Mouse (Mus musculus) thymus, postnatal 36 days (tissue): Measurements from ENCODE around the gene Actl6b.

Source experiments
- DNase-seq, 2 experiments: peaks; one replicate each; pipeline ENCODE4 v3.0.0; 2022; ENCODE audit warnings: mixed read lengths in 2 of 2

Actl6b gene

DNA sequence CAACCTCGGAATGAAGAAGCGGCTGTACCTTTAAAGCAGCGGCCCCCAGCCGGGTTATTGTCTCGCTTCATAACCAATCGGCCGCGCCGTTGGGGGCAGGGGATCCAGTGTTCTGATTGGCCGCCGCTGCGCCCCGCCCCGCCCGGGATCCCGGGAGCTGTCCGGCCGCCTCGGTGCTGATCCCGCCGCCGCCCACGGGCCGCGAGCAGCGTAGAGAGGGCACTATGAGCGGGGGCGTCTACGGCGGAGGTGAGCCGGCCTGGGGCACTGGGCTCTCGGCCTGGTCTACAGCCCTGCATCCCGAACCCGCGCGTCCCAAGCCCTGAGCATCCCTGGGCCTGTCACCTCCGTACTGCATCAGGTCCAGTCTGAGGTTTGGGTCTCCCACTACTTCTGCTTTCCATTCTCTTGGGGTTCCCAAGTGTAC, at the start of gene Actl6b:
Gene Actl6b, plus strand, starts transcription at position 107 of the 427 bp plus-strand sequence.
- DNase-seq = peak; percentile 63

DNA sequence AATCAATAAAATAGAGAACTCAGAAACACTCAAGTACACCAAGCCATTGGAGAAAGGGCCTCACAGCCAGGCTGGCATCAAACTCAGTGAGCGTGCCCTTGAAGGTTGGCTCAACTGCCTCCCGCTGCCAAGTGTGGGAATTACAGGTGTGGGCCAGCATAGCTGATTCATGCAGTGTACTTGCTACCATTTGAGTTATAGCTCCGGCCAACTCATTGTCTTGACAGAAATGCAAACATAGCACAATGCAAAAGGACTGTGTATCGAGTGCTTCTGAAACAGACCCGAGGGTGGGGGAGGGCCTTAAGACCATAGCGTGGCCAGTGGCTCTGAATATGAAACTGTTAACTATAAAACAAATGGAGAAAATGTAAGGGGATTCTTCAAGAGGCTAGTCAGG, 49.3 kb upstream of the Actl6b start:
- peak; percentile 39 to 47 for DNase-seq

DNA sequence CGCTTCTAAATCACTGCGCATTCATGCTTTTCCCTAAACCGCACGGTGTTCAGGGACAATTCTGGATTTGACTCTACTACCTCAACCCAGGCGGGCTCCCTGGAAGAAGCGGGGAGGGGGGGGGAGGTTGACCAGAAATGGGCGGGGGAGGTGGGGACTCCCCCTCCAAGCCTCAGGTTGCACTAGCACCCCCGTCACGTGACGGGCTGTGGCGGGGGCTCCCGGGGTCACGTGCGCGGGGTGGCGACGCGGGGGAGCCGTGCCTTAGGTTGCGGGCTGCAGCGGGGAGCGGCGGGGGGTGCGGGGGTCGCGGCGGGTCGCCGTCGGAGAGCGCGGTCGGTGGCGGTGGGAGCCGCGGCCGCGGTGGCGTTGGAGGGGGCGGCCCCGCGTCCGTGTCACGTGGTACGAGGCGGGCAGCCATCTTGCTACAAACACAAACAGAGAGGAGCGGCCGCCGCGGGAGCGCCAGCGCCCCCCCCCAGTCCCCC, 43.3 kb upstream of the Actl6b start:
- DNase-seq = peak; percentile 80 to 82

DNA sequence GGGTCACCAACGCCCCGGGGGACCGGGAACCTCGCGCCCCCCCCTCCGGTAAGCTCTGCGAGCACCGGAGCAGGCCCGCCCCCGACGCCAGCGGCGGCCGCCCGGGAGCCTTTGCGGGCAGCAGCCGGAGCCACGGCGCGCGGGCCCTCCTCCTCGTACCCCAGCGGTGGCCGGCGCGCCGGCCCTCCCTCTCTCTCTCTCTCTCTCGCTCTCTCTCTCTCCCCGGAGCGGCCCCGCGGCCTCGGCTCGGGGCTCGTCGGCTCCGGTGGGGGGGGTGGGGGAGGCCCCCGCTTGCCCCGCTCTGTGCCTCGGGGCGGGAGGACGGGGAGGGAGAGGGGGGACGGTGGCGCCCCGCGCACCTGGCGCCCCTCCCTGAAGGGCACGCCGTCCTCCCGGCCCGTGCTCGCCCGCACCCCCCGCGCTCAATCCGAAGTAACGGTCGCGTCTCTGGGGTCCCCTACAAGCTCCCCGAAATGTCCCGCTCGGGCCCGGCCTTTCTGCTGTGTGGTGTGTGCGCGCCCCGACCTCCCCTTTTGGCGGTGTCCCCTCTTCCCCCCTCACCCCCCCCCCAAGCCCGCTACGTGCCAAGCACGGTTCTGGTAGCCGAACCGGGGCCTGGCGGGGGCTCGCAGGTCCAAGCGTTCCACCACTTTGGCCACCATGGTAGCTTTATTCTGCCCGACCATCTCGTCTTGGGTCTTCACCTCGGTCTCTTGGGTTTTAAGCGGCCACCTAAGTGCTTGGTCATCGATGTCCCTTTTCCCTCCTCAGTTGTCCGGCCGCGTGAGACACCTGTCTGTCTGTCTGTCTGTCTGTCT, 42.5 kb upstream of the Actl6b start:
- peak; percentile 35 to 69 for DNase-seq

DNA sequence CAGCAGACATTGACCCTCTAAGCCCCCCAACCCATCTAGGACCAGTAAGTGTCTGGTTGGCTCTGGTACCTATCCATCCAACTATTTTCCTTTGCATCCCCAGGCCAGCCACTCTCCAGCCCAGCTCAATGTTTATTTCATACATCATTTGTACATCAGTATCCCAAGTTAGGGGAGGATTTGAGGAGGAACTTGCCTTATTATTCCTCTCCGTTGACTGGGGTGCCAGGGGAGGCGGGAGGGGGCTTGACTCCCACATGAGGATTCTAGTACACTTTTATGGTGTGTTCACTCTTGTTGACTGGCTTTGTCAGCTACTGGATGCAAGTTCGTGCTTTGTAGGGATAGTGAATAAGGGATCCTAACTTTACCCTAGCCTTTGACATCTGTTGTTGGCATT, 41.6 kb upstream of the Actl6b start:
- DNase-seq = no peak

DNA sequence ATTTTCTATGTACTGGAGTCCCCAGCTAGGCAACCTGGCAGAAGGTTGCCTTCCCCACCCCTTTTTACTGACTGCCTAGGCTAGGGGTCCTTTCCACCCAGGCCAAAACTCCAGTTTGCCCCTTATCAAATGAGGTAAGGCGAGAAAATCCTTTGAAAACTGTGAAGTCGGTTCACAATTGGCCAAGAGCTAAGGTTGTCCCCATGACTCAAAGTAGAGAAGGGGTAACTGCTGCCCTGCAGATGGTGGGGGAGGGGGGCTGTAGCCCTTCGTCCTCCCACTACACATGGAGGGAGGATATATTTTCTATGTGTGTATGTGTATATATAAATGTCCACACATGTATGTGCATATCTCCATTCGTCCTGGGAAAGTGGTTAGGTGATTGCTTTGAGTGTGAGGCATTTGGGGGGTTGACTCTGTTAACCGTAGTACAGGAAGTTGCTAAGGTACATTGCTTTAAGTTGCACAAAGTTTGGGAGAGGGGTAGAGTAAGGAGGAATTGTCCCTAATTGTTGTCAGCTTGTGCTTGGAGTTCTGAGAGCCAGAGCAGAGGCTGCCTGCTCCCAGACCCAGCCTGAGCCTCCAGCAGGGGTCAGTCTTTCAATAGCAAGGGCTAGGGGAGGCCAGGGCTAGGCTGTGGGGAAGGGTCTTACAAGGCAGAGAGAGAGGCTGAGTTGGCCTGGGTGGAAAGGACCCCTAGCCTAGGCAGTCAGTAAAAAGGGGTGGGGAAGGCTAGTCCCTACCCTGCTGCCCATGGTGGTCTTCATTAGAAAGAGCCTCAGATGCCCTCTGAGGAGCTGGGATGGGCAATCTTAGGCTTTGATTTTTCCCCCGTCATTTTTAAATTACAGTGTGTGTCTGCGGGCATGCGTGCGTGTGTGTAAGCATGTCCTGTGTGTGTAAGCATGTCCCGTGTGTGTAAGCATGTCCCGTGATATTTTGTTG, 40.2 kb upstream of the Actl6b start:
- no peak for DNase-seq

DNA sequence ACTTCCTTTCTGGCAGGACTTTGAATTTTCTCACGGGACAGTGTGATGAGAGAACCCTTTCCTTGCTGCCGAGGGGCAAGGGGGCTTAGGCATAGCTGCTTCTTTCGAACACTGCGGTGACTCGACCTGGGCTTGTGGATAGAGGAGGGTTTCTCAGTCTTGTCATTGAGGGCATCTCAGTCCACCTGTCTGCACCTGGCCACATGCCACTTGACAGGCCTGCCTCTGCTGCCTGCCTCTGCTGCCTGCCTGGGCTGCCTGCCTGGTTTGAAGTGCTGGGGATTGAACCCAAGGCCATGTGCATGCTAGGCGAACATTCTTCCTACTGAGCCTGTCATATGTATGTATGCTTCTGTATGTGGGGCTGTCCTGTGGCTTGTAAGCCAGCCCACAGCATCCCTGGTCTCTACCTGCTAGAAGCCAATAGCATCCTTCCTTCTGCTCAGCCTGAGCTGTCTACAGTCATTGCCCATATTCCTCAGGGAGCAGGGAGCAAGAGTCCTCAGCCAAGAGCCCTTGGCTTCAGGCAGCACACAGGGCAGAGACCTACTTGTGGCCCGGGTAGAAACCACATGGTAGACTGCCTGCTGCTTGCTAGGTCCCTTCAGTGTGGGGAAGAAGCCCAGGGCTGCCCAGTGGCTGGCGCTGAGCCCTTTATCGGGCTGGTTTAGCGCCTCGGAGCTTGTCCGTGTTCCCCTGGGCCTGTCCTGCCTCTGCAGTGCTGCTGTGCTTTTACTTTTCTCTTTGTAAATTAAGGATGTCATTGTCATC, 39.2 kb upstream of the Actl6b start:
- DNase-seq = no peak

DNA sequence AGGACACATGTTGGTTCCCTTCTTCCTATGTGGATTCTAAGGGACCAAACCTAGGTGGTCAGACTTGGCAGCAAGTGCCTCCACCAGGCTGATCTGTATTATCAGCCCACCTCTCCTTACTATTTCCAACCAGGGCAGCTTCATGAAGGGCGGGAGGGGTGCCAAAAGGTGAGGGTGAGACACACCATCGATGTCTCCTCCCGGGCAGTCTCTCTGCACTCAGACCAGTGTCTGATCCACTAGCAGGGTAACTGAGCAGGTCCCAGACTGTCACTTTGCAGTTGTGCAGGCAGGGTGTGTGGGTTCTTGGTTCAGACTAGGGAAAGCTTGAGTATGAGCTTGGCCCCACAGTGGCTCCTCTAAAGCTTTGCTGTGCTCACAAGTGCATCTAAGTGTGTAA, 38.5 kb upstream of the Actl6b start:
- no peak for DNase-seq

DNA sequence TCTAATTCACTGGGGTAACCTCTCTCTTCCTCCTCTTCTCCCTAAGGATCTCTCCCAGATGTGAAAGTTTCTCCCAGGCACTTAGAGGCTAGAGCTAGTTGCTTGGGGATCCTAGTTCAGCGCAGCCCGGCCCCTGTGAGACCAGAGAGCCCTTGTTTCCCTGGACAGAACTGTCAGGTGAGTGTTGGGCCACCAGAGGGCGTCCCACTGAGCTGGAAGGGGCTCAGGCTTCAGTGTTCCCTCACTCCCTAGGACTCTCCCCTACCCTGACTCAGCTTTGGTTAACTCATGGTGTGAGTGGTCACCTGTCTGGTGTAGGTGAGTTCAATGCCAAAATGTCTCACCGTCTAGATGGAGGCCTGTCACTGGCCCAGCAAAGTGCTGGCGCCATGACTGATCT, 34.9 kb upstream of the Actl6b start, which contains the start of gene Gigyf1:
Gene Gigyf1, plus strand, starts transcription at position 113 of the 400 bp plus-strand sequence.
- no peak for DNase-seq

DNA sequence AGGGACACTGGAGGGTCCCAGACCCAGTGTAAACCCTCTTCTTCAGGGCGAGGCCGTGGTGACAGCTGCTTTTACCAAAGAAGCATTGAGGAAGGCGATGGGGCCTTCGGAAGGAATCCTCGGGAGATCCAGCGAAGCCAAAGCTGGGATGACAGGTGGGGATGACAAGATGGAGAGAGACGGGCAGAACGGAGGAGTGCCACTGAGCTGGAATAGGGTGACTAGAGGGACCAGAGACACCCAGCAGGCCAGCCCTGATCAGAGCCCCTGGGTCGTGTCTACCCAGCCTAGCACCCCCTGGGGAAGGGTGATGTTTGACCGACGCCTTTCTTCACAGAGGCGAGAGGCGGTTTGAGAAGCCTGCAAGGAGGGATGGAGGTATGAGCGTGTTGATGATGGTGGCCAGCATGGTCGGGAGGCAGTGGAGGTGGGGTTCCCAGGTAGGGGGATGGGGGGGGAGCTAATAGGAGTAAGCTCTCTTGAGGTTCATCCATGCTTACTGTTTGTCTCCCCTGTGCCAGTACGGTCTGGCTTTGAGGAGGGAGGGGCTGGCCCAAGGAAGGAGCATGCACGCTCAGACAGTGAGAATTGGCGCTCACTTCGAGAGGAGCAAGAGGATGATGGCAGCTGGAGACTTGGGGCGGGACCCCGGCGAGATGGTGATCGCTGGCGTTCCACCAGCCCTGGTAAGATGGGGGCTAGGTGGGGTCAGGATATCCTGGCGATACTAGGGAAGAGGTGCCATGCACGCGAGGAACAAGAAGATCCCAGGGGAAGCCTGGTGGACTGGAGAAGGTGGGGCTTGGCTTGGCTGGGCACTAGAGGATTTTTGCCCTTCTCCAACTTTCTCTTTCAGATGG, 33.4 kb upstream of the Actl6b start:
- no peak for DNase-seq

DNA sequence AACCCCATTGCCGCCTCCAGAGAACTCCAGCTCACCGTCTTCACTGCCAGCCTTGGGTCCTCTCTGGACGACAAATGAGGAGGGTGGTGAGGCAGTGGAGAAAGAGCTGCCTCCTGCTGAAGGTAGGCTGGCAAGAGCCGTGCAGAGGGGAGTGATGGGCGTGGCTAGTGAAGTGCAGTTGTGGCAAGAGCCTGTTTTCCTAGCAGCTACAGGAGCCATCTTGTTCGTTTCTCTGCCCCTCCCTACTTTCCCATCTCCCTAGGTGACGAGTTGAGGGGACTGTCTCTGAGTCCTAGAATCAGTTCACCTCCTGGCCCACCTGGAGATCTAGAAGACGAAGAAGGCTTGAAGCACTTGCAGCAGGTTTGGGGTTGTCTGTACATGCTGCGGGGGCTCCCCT, 31.5 kb upstream of the Actl6b start:
- no peak for DNase-seq

DNA sequence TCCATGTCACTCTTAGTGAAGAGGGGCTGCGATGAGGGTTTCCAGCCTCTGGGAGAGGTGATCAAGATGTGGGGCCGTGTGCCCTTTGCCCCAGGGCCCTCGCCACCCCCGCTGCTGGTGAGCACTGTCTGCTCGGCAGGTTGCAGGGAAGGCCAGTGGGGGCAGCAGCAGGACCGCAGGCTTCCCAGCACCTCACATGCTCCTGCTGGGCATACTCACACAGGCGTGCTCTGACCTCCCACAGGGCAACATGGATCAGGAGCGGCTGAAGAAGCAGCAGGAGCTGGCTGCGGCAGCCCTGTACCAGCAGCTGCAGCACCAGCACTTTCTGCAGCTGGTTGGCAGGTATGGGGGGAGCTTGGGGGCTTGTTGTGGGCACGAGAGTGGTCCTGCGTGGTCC, 30.6 kb upstream of the Actl6b start:
- DNase-seq = no peak

DNA sequence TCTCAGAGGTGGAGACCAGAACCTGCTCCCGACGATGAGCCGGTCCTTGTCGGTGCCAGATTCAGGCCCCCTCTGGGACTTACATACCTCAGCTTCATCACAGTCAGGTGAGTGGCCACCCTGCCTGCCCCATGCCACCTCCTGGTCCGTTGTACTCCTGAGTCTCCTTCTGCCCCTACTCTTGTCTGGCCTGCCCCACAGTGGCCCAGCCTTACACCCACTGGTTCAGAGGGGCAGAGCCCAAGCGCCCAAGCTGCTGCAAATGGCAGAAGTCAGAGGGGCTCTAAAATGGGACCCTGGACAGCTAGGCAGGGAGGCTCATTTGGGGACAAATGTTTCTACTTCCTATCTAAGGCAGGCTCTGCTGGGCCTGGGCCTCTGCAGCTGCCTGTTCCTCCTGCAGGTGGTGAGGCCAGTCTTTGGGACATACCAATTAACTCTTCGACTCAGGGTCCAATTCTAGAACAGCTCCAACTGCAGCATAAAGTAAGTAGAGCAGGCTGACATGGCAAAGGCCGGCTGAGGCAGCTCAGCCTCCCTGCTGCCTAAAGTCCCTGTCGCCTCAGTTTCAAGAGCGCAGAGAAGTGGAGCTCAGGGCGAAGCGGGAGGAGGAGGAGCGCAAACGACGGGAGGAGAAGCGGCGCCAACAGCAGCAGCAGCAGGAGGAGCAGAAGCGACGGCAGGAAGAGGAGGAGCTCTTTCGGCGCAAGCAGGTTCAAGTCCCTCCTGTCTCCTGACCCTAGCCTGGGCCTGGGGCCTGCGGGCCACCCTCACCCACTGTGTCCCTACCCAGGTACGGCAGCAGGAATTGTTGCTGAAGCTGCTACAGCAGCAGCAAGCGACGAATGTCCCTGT, 29.7 kb upstream of the Actl6b start:
- DNase-seq = no peak

DNA sequence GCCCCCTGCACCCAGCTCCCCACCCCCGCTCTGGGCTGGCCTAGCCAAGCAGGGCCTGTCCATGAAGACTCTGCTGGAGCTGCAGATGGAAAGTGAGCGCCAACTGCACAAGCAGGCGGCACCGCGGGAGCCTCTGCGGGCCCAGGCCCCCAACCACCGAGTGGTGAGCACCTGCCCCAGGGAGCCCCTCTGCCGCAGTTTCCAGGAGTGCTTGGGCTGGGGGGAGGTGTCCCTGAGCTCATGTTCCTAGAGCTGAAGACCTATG, 29.1 kb upstream of the Actl6b start:
- no peak for DNase-seq

DNA sequence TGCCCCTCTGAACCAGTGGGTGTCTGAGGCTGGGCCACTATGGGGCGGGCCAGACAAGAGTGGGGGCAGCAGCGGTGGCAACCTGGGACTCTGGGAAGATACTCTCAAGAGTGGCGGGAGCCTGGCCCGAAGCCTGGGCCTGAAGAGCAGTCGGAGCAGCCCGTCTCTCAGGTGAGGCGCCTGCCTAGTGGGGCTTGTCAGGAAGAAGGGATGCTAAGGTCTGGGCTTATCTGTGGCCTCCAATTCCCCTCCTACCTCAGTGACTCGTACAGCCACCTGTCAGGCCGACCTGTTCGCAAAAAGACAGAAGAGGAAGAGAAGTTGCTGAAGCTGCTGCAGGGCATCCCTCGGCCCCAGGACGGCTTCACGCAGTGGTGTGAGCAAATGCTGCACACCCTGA, 28.6 kb upstream of the Actl6b start:
- DNase-seq = no peak

DNA sequence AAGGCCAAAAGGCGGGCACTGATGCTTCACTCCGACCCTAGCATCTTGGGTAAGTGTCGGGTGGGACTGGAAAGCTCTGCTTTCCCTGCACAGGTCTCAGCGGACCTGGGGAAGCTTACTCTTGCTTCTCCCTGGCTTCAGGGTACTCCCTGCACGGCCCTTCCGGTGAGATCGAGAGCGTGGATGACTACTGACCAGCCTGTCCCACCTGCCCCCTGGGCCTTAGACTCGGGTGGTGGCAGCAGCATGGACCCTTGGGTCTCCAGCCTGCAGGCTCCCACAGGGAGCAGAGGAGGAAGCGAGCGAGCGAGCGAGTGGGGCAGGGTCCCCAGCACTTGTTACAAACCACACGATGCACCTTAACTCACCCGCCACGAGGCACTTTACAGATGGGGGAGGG, 27.8 kb upstream of the Actl6b start:
- DNase-seq = no peak

DNA sequence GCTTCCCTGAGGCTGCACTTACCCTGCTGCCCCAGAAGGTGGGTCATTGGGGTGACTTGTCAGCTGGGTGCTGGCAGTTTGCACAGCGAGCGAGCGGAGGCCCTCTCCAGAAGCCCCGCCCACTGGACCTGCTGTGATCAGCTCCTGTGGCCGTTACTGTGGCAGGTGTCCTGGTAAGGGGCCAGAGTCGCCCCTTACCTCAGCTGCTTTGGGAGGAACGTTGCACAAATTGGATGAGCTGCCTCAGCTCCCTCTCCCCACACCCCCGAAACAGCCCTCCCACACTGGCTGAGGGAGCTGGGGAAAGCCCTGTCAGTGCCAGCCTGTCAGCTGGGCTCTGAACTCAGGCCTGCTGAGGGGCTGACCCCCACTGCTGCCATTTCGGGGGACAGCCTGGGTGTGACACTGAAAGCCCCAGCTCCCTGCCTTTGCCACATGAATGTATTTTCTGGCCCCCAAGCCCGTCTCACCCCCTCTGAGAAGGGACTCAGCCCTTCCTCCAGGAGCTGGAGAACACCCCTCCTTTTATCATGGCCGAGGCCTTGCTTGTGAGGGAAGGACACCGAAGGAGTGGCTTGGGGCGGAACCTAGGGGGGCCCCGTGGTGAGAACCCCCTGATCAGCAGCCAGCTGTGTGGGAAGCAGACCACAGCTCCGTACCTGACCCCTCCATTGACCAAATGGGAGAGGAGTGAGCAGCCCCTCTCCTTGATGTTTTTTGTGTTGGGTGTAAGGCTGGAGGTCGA, 27.0 kb upstream of the Actl6b start:
- DNase-seq = peak in 1 of 2 experiments; percentile 51

DNA sequence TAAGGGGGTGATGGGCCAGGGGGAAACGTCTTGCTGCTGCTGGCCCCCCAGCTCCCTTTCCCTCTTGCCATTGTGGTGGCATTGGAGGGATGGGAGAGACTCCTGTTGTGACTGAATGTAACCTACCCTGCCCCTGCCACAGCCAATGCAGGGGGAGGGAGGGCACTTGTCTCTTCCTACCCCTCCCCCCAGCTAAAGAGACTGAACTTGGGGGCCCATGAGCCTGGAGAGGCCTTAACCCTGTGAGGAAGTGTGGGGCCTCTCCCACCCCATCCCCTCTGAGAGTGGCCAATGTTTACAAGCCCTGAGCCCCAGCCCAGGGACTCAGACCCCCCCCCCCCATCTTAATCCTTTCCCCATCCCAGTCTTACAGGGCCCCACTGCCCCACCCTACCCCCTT, 25.9 kb upstream of the Actl6b start:
- peak in 1 of 2 experiments; percentile 20 for DNase-seq

DNA sequence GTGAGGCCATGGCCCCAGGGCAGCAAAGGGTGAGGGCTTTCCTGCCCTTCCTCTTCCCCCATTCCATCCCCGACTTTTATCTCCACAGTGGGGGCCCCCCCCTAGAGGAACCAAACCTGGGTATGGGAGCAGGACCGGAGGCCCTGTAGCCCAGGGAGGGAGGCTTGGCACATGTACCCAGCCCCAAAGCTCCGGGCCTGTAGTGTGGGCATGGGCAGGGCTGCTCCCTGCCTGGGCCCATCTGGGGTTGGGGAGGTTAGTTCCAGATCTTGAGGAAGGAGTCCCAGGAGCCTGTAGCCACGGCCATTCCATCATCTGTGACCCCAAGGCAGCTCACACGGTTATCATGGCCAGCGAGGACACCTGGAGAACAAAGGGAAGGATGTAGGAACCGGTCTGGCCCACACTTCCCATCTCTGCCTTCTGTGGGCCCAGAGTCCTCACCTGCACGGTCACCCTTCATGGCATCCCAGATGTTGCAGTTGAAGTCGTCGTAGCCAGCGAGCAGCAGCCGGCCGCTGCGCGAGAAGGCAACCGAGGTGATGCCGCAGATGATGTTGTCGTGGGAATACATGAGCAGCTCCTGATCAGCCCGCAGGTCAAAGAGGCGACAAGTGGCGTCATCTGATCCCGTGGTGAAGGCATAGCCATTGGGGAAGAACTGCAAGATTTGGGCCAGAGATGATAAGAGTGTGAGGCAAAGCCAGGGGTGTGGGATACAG, 24.9 kb upstream of the Actl6b start:
- peak in 1 of 2 experiments; percentile 32 for DNase-seq
